Mouse (Mus musculus) heart, postnatal 36 days (tissue): ENCODE measurements around the gene Grpel1. TPM values are rescaled to one million over a fixed set of nuclear protein-coding genes. Genes with fewer than 3 reads are reported as not detected.
A peak's percentile ranks its signal among the peaks of the same experiment; 100 is the strongest.

Source experiments
- DNase-seq, 2 experiments: peaks; one replicate each; pipeline ENCODE4 v3.0.0; 2021 to 2022
- intact Hi-C: fragments of 180-260 bp; cut with DNase I; formaldehyde crosslinking; loops from one replicate; pipeline ENCODE4 v1.15.1; 2025
- total RNA-seq, 2 experiments: library from RNA; stranded (reverse); gene quantifications; 2 replicates each; pipeline ENCODE4 v1.2.3; 2021

Gene Grpel1
- 10 to 100 TPM; 63.0 to 63.2 TPM for total RNA-seq

DNA sequence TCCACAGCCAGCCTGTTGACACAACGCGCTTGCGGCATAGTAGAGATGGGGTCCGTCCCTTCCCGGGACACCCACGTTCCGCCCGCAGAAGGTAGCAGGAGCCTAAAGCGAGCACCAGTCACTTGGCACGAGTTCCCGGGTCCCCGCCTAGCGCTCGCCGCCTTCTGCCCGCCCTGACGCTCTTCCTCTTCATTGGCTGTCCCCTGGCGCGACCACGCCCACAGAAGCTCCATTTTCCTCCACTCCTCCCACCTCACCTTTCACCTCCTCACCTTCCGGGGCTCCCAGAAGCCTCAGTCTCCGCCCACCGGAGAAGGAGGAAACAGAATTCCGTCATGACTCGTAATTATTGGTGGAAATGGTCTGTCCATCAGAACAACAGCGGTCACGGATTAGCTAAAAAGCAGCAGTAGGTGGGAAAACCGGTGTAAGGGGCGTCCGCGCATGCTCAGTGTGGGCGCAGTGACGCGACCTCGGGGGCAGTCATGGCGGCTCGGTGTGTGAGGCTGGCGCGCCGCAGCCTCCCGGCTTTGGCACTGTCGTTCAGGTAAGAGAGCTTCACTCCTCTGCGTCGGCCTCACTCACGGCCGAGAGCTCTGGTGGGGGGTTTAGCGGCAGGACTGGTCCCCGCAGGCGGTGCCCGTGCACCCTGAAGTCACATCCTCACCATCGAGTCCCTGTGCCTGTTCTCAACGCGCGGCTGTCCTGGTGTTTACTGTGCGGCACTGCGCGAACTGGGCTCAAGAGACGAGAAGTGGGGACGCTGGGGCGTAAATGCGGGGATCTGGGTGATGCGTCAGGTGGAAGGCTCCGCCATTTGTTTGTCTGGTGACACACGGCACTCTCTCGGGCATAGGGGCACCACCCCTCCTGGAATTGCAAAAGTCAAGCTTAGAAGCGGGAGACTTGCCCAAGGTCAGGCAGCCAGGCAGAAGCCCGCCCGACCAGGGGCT, at the start of gene Grpel1:
Grpel1 (plus strand) TSS at position 290 of the 953 bp plus-strand sequence.
- DNase-seq, result peak; percentile 93 to 96
- intact Hi-C loops, result loop anchor here (5.0 kb wide), 2 partner anchors 117 to 227 kb away; no protein-coding TSS in a partner anchor

- no peak for DNase-seq
- intact Hi-C loops, result no loop called here
Measured at GRCm38 (mm10) chr5:36419861-36420260, 44.9 kb upstream of the Grpel1 start.

DNA sequence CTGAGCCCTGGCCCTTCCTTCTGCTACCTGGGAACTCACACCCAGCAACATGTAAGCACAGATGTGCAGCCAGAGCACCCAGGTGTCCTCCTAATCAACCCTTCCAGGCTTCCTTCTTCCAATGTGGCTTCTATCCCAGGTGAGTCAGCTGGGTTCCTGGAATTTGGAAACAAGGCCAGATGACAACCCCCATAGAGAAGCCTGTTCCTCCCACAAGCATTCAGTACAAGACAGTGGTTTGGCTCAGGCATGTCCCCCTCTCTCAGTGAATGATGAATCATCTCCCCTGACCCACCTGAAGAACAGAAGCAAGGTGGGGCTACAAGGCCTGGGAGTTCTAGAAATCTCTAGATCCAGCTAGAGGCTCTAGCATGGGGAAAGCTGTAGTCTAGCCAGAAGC, 42.1 kb upstream of the Grpel1 start:
- no peak for DNase-seq
- intact Hi-C loops, result no loop called here

- intact Hi-C loops, result no loop called here
- DNase-seq, result no peak
Measured at GRCm38 (mm10) chr5:36424676-36425075, 40.1 kb upstream of the Grpel1 start.

- DNase-seq, result no peak
- intact Hi-C loops, result no loop called here
Measured at GRCm38 (mm10) chr5:36426404-36426803, 38.4 kb upstream of the Grpel1 start.

GRCm38 (mm10) chr5:36427831-36428230, 37.0 kb upstream of the Grpel1 start:
- intact Hi-C loops, result no loop called here

DNA sequence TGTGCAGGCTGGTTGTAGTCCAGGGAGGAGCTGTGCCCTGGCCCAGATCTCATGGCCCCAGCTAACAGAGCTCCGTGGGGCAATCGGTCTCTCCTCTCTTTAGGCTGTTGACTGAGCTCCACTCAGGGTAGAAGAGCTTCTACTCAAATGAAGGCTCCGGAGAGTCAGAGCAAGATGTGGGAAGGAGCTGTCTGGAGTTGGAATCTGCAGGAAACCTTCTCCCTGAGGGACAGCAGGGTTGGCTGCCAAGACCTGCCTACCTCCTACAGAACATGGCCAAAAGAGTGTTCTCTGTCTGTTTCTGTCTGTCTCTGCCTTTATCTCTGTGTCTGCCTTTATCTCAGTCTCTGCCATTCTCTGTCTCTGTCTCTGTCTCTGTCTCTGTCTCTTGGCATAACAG, 35.2 kb upstream of the Grpel1 start:
- DNase-seq, result no peak
- intact Hi-C loops, result no loop called here

More at GRCm38 (mm10) chr5:36427831-36428230, 37.0 kb upstream of the Grpel1 start:
- DNase-seq, result no peak

- intact Hi-C loops, result no loop called here
- DNase-seq, result no peak
Measured at GRCm38 (mm10) chr5:36431711-36432110, 33.1 kb upstream of the Grpel1 start.

GRCm38 (mm10) chr5:36434398-36434967, 30.3 kb upstream of the Grpel1 start:
- intact Hi-C loops, result no loop called here
- DNase-seq, result no peak

GRCm38 (mm10) chr5:36436858-36437257, 27.9 kb upstream of the Grpel1 start:
- intact Hi-C loops, result no loop called here
- DNase-seq, result no peak

GRCm38 (mm10) chr5:36440741-36441140, 24.1 kb upstream of the Grpel1 start:
- intact Hi-C loops, result no loop called here

GRCm38 (mm10) chr5:36444611-36445010, 20.2 kb upstream of the Grpel1 start:
- no peak for DNase-seq
- intact Hi-C loops, result no loop called here

More at GRCm38 (mm10) chr5:36440741-36441140, 24.1 kb upstream of the Grpel1 start:
- no peak for DNase-seq

- intact Hi-C loops, result no loop called here
- DNase-seq, result no peak
Measured at GRCm38 (mm10) chr5:36445028-36445427, 19.8 kb upstream of the Grpel1 start.

DNA sequence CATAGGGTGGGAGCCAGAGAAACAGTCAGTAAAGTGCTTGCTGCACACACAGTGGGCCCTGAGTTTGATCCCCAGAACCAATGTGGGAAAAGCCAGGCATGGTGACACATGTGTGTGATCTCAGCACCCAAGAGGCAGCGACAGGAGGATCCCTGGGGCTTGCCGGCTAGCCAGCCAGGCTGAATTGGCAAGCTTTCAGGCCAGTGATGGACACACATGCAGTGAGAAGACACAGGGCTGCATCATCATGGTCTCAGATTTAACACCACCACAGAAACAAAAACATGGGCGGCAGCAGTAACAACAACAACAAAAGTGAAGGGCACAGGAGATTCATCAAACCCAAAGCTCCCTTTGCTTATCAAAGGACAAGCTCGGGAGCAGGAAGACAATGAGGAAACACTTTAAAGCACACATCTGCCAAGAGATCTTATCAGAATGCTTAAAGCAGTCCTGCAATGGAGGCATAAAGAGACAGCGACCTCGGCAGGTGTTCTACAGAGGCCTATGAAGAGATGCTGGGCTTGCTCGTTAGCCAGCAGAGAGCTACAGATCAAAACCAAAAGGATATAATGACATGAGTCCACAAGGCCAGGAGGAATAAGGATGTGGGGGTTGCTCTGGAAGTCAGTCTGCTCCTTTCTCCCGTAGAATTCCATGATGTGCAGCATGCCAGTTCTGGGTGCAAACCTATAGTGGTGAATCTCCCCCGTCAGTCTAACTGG, 18.5 kb upstream of the Grpel1 start:
- intact Hi-C loops, result no loop called here
- no peak for DNase-seq

GRCm38 (mm10) chr5:36447872-36448271, 16.9 kb upstream of the Grpel1 start:
- intact Hi-C loops, result no loop called here

DNA sequence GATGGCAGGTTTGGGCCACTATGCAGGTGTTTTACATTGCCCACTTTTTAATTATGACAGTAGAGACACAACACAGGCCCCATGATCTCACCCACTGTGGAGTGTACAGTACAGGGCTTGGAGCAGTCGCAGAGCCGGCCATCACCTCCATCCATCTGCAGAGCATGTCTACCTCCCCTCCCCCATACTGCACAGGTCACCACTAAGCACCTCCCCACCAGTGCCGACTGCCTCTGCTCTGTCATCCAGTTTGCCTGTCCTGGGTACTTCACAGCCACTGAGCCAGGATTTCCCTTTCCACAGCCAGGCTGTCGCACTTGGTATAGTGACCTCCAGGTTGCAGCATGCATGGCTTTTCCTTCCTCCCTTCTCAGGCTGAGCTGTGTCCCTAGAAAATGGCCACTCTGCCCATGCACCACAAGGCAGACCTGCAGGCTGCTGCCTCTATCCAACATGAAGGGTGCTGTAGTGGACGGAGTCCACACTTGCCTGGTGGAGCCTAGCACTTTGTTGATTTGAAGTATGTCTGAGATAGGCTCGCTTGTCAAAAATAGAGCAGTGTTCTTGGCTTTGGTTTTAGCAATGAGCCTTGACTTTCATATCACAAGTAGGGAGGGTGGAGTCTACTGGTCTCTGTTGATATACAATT, 15.0 kb upstream of the Grpel1 start:
- intact Hi-C loops, result no loop called here

More at GRCm38 (mm10) chr5:36447872-36448271, 16.9 kb upstream of the Grpel1 start:
- no peak for DNase-seq

DNA sequence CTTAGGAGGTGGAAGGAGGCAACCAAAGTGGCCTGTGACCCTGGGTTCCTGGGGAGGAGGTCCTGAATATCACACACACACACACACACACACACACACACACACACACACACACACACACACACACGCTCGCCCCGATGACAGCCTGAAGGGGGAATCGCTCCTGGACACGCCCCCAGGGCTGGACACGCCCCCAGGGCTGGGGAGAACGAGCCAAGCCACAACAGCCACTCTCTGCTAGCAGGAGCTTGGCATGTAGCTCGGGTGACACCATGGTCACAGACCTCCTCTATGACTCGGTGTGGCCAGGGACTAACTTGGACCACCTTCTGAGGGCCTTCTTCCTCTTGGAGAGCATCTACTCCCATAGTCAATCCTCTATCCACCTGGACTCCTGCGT, 13.7 kb upstream of the Grpel1 start:
- intact Hi-C loops, result no loop called here
- no peak for DNase-seq

More for the DNA sequence above, 15.0 kb upstream of the Grpel1 start:
- DNase-seq, result peak in 1 of 2 experiments; percentile 14

GRCm38 (mm10) chr5:36451872-36452389, 12.9 kb upstream of the Grpel1 start:
- intact Hi-C loops, result no loop called here
- no peak for DNase-seq

GRCm38 (mm10) chr5:36452821-36453220, 12.0 kb upstream of the Grpel1 start:
- intact Hi-C loops, result no loop called here

DNA sequence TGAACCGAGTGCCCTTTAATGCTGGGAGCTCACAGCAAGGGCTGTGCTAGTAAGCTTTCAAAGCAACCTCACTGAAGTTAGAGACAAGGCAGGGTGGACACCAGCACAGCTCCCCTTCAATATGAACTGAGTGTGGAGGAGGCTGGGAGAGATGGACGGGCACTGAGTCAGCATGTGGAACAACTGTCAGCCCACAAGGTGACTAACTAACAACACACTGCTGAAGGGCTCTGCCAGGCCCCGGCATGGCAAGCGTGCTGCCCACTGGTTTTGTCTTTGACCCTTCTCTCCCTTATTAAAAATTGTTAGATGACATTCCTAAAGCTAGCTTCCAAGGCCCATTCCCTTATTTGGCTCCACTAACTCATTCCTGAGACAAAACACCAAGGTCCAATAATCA, 7.1 kb upstream of the Grpel1 start:
- no peak for DNase-seq
- intact Hi-C loops, result no loop called here

More at GRCm38 (mm10) chr5:36452821-36453220, 12.0 kb upstream of the Grpel1 start:
- no peak for DNase-seq
